Mouse (Mus musculus) liver, embryonic 14.5 days (tissue): ENCODE measurements around the gene Sertad4. TPM values are rescaled to one million over a fixed set of nuclear protein-coding genes. Genes with fewer than 3 reads are reported as not detected.

Experiments
- ATAC-seq: fragments of 200-750 bp; cut with Nextera tagmentation; 2 replicates; pipeline ENCODE4 v1.8.0; 2017; ENCODE audit warnings: moderate number of reproducible peaks, mild to moderate bottlenecking, moderate library complexity; ENCODE audit not compliant: insufficient read depth
- DNase-seq, 3 experiments: peaks; one replicate each; pipeline ENCODE4 v3.0.0-alpha.2; 2012 to 2013; ENCODE audit warnings: low read depth in 3 of 3, low spot score in 3 of 3
- H3K27ac ChIP-seq: fragments of 300-500 bp; sonication (generic); 2 replicates; pipeline ENCODE4 v1.5.1; 2014; ENCODE audit warnings: moderate library complexity, mild to moderate bottlenecking, control low read depth, inconsistent platforms
- H3K27me3 ChIP-seq: fragments of 300-500 bp; sonication (generic); 2 replicates; pipeline ENCODE4 v1.6.1; 2014; ENCODE audit warnings: mild to moderate bottlenecking, low read length, moderate library complexity; ENCODE audit not compliant: control insufficient read depth, insufficient read depth
- H3K36me3 ChIP-seq: fragments of 300-500 bp; sonication (generic); replicated peaks from 2 replicates; pipeline ENCODE4 v1.6.1; 2014; ENCODE audit warnings: low read depth; ENCODE audit not compliant: control insufficient read depth, insufficient read depth
- H3K4me1 ChIP-seq, 2 experiments: fragments of 200-500 bp in 1 of 2; fragments of 300-500 bp in 1 of 2; sonication (generic) in 1 of 2; replicated peaks; 2 replicates each; pipeline ENCODE4 v1.6.1; 2012 to 2014; ENCODE audit warnings: antibody characterized with exemption in 1 of 2, inconsistent platforms in 1 of 2, low read length in 1 of 2; ENCODE audit not compliant: control insufficient read depth in 2 of 2, insufficient read depth in 2 of 2
- H3K4me2 ChIP-seq: fragments of 300-500 bp; sonication (generic); 2 replicates; pipeline ENCODE4 v1.6.1; 2014; ENCODE audit warnings: low read depth, mild to moderate bottlenecking, control low read depth, moderate library complexity
- H3K4me3 ChIP-seq, 2 experiments: fragments of 200-500 bp in 1 of 2; fragments of 300-500 bp in 1 of 2; sonication (generic) in 1 of 2; 2 replicates each; pipeline ENCODE4 v1.5.1; 2012 to 2014; ENCODE audit warnings: low read depth in 2 of 2, low read length in 2 of 2, mild to moderate bottlenecking in 2 of 2, control low read depth in 1 of 2, inconsistent platforms in 1 of 2, moderate library complexity in 1 of 2; ENCODE audit not compliant: insufficient read depth in 1 of 2
- H3K9ac ChIP-seq: fragments of 300-500 bp; sonication (generic); replicated peaks from 2 replicates; pipeline ENCODE4 v1.6.1; 2014; ENCODE audit warnings: mild to moderate bottlenecking, control low read depth, moderate library complexity
- H3K9me3 ChIP-seq: fragments of 300-500 bp; sonication (generic); 2 replicates; pipeline ENCODE4 v1.6.1; 2016; ENCODE audit warnings: low read length, mixed read lengths; ENCODE audit not compliant: control insufficient read depth
- CTCF ChIP-seq: IDR thresholded peaks from 2 replicates; pipeline ENCODE4 v1.5.1; 2016; ENCODE audit warnings: antibody characterized with exemption, low read depth, control low read depth
- EP300 ChIP-seq: IDR thresholded peaks from 2 replicates; pipeline ENCODE4 v1.6.1; 2016; ENCODE audit warnings: antibody characterized with exemption, low read depth
- WGBS: fragments of 180-500 bp; shearing (Covaris S2); extraction: QIAGEN DNeasy Blood & Tissue Kit; methylation state at CpG from one replicate; pipeline ENCODE4 v1.1.7; 2014; ENCODE audit not compliant: insufficient replicate concordance; 5-methylcytosine and 5-hydroxymethylcytosine counted together
- polyA plus RNA-seq, 2 experiments: library from polyadenylated mRNA; depleted of rRNA in 1 of 2; stranded (reverse) in 1 of 2; unstranded in 1 of 2; fragments of >200 nt; fragmentation: Nextera tagmentation in 1 of 2; extraction: Ambion mirVana in 1 of 2; gene quantifications; 2 replicates each; pipeline versions ENCODE4 v1.2.1 to v1.2.3; 2012 to 2014

Gene Sertad4
- polyA plus RNA-seq, 2 experiments: 0.19 to 0.37 TPM

GRCm38 (mm10) chr1:192814700-192815099 lies 40.9 kb downstream of the Sertad4 start:
- no peak overlapping the region for H3K4me2 ChIP-seq
- no peaks in the 10 kb centered on the region for H3K36me3 ChIP-seq
- ATAC-seq (no peak), DNase-seq (no peak)
- peaks cover 2 to 7% of the 10 kb centered on the region in 2 experiments; a peak in 1 of 4 replicates for H3K4me1 ChIP-seq
- H3K9me3 ChIP-seq: no peaks in the 10 kb centered on the region
- H3K27me3 ChIP-seq: no peaks in the 10 kb centered on the region
- H3K27ac ChIP-seq: no peak overlapping the region
- TF ChIP-seq EP300: no peak
- no peak for TF ChIP-seq CTCF
- no peak overlapping the region for H3K4me3 ChIP-seq
- WGBS: 27% methylated on average over 3 of the region's 3 CpGs
- H3K9ac ChIP-seq: no peak overlapping the region

- no peak overlapping the region for H3K27ac ChIP-seq
- no peak for TF ChIP-seq CTCF
- TF ChIP-seq EP300: no peak
- H3K4me2 ChIP-seq: no peak overlapping the region
- no peaks in the 10 kb centered on the region for H3K36me3 ChIP-seq
- DNase-seq (no peak), ATAC-seq (no peak)
- H3K4me1 ChIP-seq: peaks cover 2 to 10% of the 10 kb centered on the region in 2 experiments; a peak in 1 of 4 replicates
- H3K27me3 ChIP-seq: no peaks in the 10 kb centered on the region
- H3K9ac ChIP-seq: no peak overlapping the region
- 70% methylated on average over 9 of the region's 9 CpGs for WGBS
- no peaks in the 10 kb centered on the region for H3K9me3 ChIP-seq
- no peak overlapping the region for H3K4me3 ChIP-seq
Measured at GRCm38 (mm10) chr1:192812758-192813157, 42.8 kb downstream of the Sertad4 start.

GRCm38 (mm10) chr1:192812290-192812689 lies 43.3 kb downstream of the Sertad4 start:
- Histone ChIP-seq H3K36me3 (no peaks in the 10 kb centered on the region), H3K27ac (no peak overlapping the region), H3K9ac (no peak overlapping the region), H3K27me3 (no peaks in the 10 kb centered on the region), H3K4me3 (no peak overlapping the region), H3K4me1 (peaks cover 2 to 10% of the 10 kb centered on the region in 2 experiments; a peak in 1 of 4 replicates), H3K9me3 (no peaks in the 10 kb centered on the region), H3K4me2 (no peak overlapping the region)
- TF ChIP-seq EP300 (no peak), CTCF (no peak)
- ATAC-seq (no peak), DNase-seq (no peak)
- WGBS: 68% methylated on average over 5 of the region's 5 CpGs

- no peak for ATAC-seq
- H3K27ac ChIP-seq: no peak overlapping the region
- WGBS: 54% methylated on average over 10 of the region's 10 CpGs
- DNase-seq: no peak
- H3K36me3 ChIP-seq: no peaks in the 10 kb centered on the region
- TF ChIP-seq EP300: no peak
- no peak for TF ChIP-seq CTCF
- no peaks in the 10 kb centered on the region for H3K27me3 ChIP-seq
- H3K9me3 ChIP-seq: no peaks in the 10 kb centered on the region
- no peak overlapping the region for H3K4me2 ChIP-seq
- no peak overlapping the region for H3K9ac ChIP-seq
- no peak overlapping the region for H3K4me3 ChIP-seq
- H3K4me1 ChIP-seq: peaks cover 0 to 3% of the 10 kb centered on the region in 2 experiments; a peak in 1 of 4 replicates
Measured at GRCm38 (mm10) chr1:192806168-192807157, 49.1 kb downstream of the Sertad4 start.

GRCm38 (mm10) chr1:192800338-192800737 lies 55.2 kb downstream of the Sertad4 start:
- peaks cover 0 to 7% of the 10 kb centered on the region in 2 experiments; a peak in 2 of 4 replicates for H3K4me1 ChIP-seq
- no peak overlapping the region for H3K27ac ChIP-seq
- no peak for TF ChIP-seq CTCF
- peak; percentile 66 for TF ChIP-seq EP300
- no peak overlapping the region for H3K9ac ChIP-seq
- WGBS: 27% methylated on average over 8 of the region's 8 CpGs
- H3K4me2 ChIP-seq: no peak overlapping the region
- H3K36me3 ChIP-seq: no peaks in the 10 kb centered on the region
- no peaks in the 10 kb centered on the region for H3K9me3 ChIP-seq
- no peaks in the 10 kb centered on the region for H3K27me3 ChIP-seq
- no peak overlapping the region for H3K4me3 ChIP-seq
- ATAC-seq: peak; percentile 89
- DNase-seq: peak; percentile 39 to 49 (median 41)
